In the genomic region with DNA sequence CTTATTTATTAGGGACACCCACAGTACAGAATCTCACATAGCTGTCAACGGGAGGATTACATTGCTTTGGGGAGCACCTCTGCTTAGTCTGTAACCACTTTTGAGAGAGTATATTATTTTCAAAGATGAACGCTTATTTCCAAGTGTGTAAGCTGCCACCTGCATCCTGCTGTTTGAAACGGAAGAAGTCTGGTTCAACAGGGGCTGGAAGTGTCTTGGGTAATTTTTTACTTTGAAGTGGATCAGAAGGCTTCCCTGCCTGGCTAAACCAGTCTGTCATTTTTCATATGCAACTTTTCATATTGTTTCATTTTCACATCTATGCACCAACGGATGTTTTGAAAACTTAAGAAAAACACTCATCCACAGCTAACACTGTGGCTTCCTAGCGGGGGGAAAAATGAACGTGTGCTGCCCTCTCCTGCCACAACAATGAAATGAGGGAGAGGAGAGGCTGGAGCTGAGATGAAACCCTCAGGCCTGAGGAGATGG, we compare ENCODE assay signal across 11 mouse cellular contexts. TPM values are rescaled to one million over a fixed set of nuclear protein-coding genes. Genes with fewer than 3 reads are reported as not detected.
DNase-seq lines count a peak whose midpoint lies in the region; ATAC-seq and TF ChIP-seq lines count a peak whose summit lies in the region.
"Had no signal": no experiment of that assay in that cellular context is flagged by ENCODE, and none has a peak within 500 bp of the region (broad histone marks: within the 10 kb centered on the region; RNA-seq: fewer than 3 reads in every experiment).

No protein-coding gene starts in this region.

- H3K4me1 ChIP-seq in midbrain, embryonic 15.5 days, result no peaks in the 10 kb centered on the region
- no peaks in the 10 kb centered on the region for H3K4me1 ChIP-seq in midbrain, embryonic 10.5 days
- peaks cover 8% of the 10 kb centered on the region; the same call in 1 of the 2 replicates for H3K4me1 ChIP-seq in lung, adult 2 months (ENCODE audit: control insufficient read depth, insufficient read depth, low read length)

- intact Hi-C loops in gastrocnemius, adult 2 months (cut with DNase I), result no loop called here

- no peaks in the 10 kb centered on the region for H3K27me3 ChIP-seq in midbrain, embryonic 15.5 days (replicated peaks)
- H3K27me3 ChIP-seq in midbrain, embryonic 10.5 days (ENCODE audit: low read depth, poor library complexity, severe bottlenecking), result no peaks in the 10 kb centered on the region

- H3K27ac ChIP-seq in gastrocnemius, adult 2 months, result no peak overlapping the region
- no peak overlapping the region for H3K27ac ChIP-seq in midbrain, embryonic 15.5 days
- no peak overlapping the region for H3K27ac ChIP-seq in midbrain, embryonic 10.5 days (replicated peaks)

- no peak overlapping the region for H3K4me3 ChIP-seq in gastrocnemius, adult 2 months
- no peak overlapping the region for H3K4me3 ChIP-seq in midbrain, embryonic 15.5 days
- H3K4me3 ChIP-seq in midbrain, embryonic 10.5 days, result no peak overlapping the region
- H3K4me3 ChIP-seq in lung, adult 2 months (replicated peaks; ENCODE audit: extremely low read depth, low read depth, low read length), result no peak overlapping the region

- TF ChIP-seq POLR2A in lung, adult 2 months (IDR thresholded peaks at IDR 0.05; ENCODE audit: borderline replicate concordance, extremely low read depth, low read depth, low read length), result no peak

- no peak overlapping the region for H3K9ac ChIP-seq in midbrain, embryonic 15.5 days

- H3K36me3 ChIP-seq in midbrain, embryonic 15.5 days (replicated peaks), result peaks cover 12% of the 10 kb centered on the region
- peaks cover 51% of the 10 kb centered on the region for H3K36me3 ChIP-seq in midbrain, embryonic 10.5 days

- 0 out of 2 replicates have a peak, but pooled peaks have one; percentile 48 for ATAC-seq in midbrain, embryonic 15.5 days (replicated peaks)

- WGBS in midbrain, embryonic 15.5 days, result 66% methylated on average over 6 of the region's 6 CpGs
- 86% methylated on average over 6 of the region's 6 CpGs for WGBS in midbrain, embryonic 10.5 days
- WGBS in lung, adult 2 months, result 16% methylated on average over 6 of the region's 6 CpGs

- H3K4me2 ChIP-seq in midbrain, embryonic 15.5 days, result no peak overlapping the region

- peak; percentile 39 for DNase-seq in gastrocnemius, adult 2 months
- no peak for DNase-seq in gastrocnemius, postnatal 25 days
- no peak for DNase-seq in midbrain, embryonic 10.5 days (ENCODE audit: low spot score)
- DNase-seq in lung, adult 2 months, result no peak
- peak; percentile 62 for DNase-seq in thymus, postnatal 25 days
- DNase-seq in right cerebral cortex, adult 2 months (ENCODE audit: low spot score in 2 of 2), result no peak
- no peak for DNase-seq in kidney, adult 9 months

- H3K9me3 ChIP-seq in midbrain, embryonic 15.5 days, result no peaks in the 10 kb centered on the region
- no peaks in the 10 kb centered on the region for H3K9me3 ChIP-seq in midbrain, embryonic 10.5 days (replicated peaks)

- TF ChIP-seq CTCF in gastrocnemius, adult 2 months (IDR thresholded peaks at IDR 0.05), result peak; percentile 48
- peak; percentile 68 for TF ChIP-seq CTCF in lung, adult 2 months (IDR thresholded peaks at IDR 0.05; ENCODE audit: insufficient read depth, low read length)

RNA-seq across cellular contexts. Expression of a gene that starts 32.9 kb away (rescaled TPM):
- total RNA-seq in gastrocnemius, adult 2 months (2021), result not detected
- total RNA-seq in gastrocnemius, postnatal 25 days (2021), result not detected
- not detected in 2 replicates for polyA plus RNA-seq in midbrain, embryonic 15.5 days (2015; fragmentation: Nextera tagmentation; extraction: Ambion mirVana)
- not detected in 2 replicates for polyA plus RNA-seq in midbrain, embryonic 10.5 days (2016; fragmentation: Nextera tagmentation; extraction: Ambion mirVana)
- not detected in 2 replicates for polyA plus RNA-seq in lung, adult 2 months (2012; rRNA removed)
- total RNA-seq: ES-E14; gastrocnemius, adult 8-10 months; left cerebral cortex, postnatal 4 days had no signal

Comparison
In these comparisons a context has a peak if more than half of its experiments do, and no peak if none do; other contexts are left out.
1. DNase-seq: peak in gastrocnemius, adult 2 months (single experiment) and thymus, postnatal 25 days (single experiment); none in gastrocnemius, postnatal 25 days (single experiment), midbrain, embryonic 10.5 days (single experiment), lung, adult 2 months (single experiment), right cerebral cortex, adult 2 months (0 of 2) and kidney, adult 9 months (single experiment).